Mouse (Mus musculus): ENCODE data around the gene Usp6nl. TPM values are rescaled to one million over a fixed set of nuclear protein-coding genes. Genes with fewer than 3 reads are reported as not detected.

Usp6nl gene
- polyA plus RNA-seq, 1 experiment from 2014 or later: 9.9 TPM

DNA sequence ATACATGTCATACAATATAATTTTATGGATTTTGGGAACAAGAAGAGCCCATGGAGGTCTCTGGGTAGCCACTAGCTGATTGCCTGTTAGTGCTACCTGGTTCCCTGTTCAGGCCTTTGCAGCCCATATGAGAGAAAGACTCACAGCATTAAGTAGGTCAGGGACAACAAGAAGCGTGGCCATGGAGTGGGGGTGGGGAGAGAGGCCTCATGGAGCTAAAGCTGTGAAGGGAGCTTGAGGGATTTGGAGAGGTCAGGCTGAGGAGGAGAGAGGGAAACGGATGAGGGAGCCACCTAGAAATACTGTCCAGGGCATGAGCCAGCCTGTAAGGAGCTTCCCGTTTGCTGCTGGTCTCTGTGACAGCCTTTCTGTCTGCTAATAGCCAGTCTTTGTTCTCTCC lies 159.9 kb downstream of the Usp6nl start:
- ATAC-seq (ENCODE audit: low FRiP score) (no peak), DNase-seq (ENCODE audit: low spot score) (no peak)
- no peak overlapping the region for H3K4me3 ChIP-seq (replicated peaks; ENCODE audit: low read length)
- no peak overlapping the region for H3K9ac ChIP-seq
- no peaks in the 10 kb centered on the region for H3K9me3 ChIP-seq (ENCODE audit: control insufficient read depth, low read length)
- H3K27ac ChIP-seq: peak overlapping the region; percentile 21
- H3K36me3 ChIP-seq (replicated peaks; ENCODE audit: control insufficient read depth, insufficient read depth): no peaks in the 10 kb centered on the region
- H3K4me1 ChIP-seq (replicated peaks; ENCODE audit: control insufficient read depth, insufficient read depth, low read length): peaks cover 26% of the 10 kb centered on the region
- no peaks in the 10 kb centered on the region for H3K27me3 ChIP-seq (ENCODE audit: control insufficient read depth, insufficient read depth, low read length)
- 40% methylated on average over 3 of the region's 3 CpGs for WGBS
- H3K4me2 ChIP-seq (replicated peaks): no peak overlapping the region

DNA sequence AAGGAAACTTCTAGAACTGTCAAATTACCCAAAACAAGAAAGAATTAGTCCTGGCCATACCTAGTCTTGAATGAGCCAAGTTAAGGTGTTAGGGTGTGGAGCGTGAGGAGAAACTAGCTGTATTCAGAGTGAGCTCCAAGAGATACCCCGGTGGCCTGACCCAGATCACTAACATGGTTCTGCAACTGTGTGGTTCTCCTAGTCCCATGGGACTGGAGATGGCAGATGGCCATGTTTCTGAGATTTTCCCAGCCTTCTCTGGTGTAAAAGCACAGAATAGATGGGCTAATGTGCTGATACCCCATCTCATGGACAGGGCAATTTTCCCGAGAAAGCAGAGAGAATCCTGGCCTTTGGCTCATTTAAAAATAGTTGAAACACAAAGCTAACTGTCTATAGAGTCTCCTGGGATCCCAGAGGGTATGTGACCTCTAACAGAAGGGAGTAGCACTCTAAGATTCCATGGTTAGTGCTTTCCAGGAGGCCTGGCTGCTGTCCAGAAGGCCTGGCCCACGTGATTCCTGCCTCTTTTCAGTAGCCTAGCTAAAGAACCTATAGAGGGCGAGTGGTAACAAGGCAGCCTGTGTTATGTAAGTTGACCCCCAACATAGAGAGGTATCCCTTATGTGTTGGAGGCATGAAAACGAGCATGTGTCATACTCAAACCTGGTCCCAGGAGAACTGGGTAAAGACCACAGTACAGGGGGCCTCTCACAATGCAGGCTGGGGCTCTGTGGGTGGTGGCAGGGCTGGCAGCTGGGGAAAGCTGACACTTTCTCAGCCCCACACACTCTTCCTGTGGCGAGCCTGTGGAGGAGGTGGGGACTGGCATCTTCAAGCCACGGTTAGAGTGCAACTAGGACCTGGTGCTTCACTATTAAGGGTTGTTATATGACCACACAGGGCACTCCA lies 160.9 kb downstream of the Usp6nl start:
- no peaks in the 10 kb centered on the region for H3K9me3 ChIP-seq (ENCODE audit: control insufficient read depth, low read length)
- H3K9ac ChIP-seq: no peak overlapping the region
- WGBS: 21% methylated on average over 8 of the region's 8 CpGs
- no peaks in the 10 kb centered on the region for H3K36me3 ChIP-seq (replicated peaks; ENCODE audit: control insufficient read depth, insufficient read depth)
- H3K4me1 ChIP-seq (replicated peaks; ENCODE audit: control insufficient read depth, insufficient read depth, low read length): peaks cover 20% of the 10 kb centered on the region
- H3K4me3 ChIP-seq (replicated peaks; ENCODE audit: low read length): no peak overlapping the region
- DNase-seq (ENCODE audit: low spot score) (peak; percentile 70), ATAC-seq (ENCODE audit: low FRiP score) (peak; percentile 75)
- peak overlapping the region; percentile 21 for H3K27ac ChIP-seq
- H3K4me2 ChIP-seq (replicated peaks): no peak overlapping the region
- H3K27me3 ChIP-seq (ENCODE audit: control insufficient read depth, insufficient read depth, low read length): no peaks in the 10 kb centered on the region

DNA sequence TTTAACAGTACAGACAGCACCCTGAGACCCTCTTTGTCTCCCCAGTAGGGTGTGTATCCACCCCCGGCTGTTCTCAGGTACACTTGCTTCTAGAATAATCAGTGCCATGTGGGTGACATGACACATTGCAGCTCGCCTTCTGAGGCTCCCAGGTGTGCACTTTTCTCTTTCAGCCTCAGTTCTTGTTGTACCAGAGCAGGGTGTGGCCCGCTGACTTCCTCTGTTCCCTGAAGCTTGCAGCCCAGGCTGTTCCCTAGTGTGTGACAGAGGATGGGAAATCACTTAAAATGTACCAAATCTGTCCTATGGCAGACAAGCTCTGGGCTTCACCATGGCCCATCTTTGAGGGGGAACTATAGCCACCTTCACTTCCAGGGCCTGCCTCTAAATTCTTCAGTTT lies 161.7 kb downstream of the Usp6nl start:
- H3K4me2 ChIP-seq (replicated peaks): no peak overlapping the region
- H3K4me3 ChIP-seq (replicated peaks; ENCODE audit: low read length): no peak overlapping the region
- H3K27me3 ChIP-seq (ENCODE audit: control insufficient read depth, insufficient read depth, low read length): no peaks in the 10 kb centered on the region
- no peak overlapping the region; the same call in 1 of the 2 replicates for H3K27ac ChIP-seq
- 87% methylated on average over 3 of the region's 3 CpGs for WGBS
- H3K9me3 ChIP-seq (ENCODE audit: control insufficient read depth, low read length): no peaks in the 10 kb centered on the region
- no peak overlapping the region for H3K9ac ChIP-seq
- no peaks in the 10 kb centered on the region for H3K36me3 ChIP-seq (replicated peaks; ENCODE audit: control insufficient read depth, insufficient read depth)
- DNase-seq (ENCODE audit: low spot score) (no peak), ATAC-seq (ENCODE audit: low FRiP score) (no peak)
- peaks cover 17% of the 10 kb centered on the region for H3K4me1 ChIP-seq (replicated peaks; ENCODE audit: control insufficient read depth, insufficient read depth, low read length)

DNA sequence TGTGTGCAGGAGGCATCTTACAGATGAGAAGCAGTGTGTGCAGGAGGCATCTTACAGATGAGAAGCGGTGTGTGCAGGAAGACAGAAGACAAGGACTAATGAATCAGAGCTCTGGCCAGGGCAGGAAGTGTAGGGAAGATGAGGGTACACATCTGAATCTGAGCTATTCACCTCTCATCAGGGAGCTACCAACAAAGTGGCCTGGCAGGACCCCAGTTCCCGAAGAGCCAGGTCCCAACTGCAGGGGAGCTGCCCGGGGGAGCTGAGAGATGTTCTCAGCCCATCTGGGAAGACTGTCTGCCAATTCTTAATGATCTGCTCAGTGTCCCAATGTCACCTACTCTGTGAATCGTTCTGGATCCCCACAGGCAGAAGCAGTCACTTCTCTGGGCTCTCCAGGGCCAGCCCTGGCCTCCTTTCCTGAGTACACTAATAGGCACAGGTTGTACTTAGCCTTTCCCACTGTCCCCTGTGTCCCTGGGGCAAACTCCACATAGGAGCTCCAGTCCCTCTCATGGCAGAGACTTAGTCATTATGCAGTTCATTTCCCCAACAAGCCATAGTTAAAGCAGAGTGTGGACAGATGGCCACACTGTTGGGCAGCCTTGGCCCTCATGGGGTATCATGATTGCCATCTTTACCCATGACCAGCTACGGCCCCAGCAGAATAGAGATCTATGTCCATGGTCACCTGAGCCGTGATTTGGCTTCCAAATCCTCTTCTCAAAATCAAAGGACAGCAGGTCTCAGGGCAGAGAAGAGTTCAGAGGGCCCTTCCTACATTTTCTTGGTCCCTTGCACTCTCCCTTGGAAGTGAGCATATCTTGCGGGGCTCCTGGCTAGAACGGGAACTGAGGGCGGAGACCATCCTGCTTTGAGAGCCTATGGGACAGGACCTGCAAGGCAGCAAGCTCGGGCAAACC lies 165.4 kb downstream of the Usp6nl start:
- ATAC-seq (ENCODE audit: low FRiP score) (no peak), DNase-seq (ENCODE audit: low spot score) (no peak)
- Histone ChIP-seq H3K9me3 (ENCODE audit: control insufficient read depth, low read length) (no peaks in the 10 kb centered on the region), H3K27me3 (ENCODE audit: control insufficient read depth, insufficient read depth, low read length) (no peaks in the 10 kb centered on the region), H3K4me1 (replicated peaks; ENCODE audit: control insufficient read depth, insufficient read depth, low read length) (peaks cover 12% of the 10 kb centered on the region; the same call in 1 of the 2 replicates), H3K4me3 (replicated peaks; ENCODE audit: low read length) (no peak overlapping the region), H3K36me3 (replicated peaks; ENCODE audit: control insufficient read depth, insufficient read depth) (no peaks in the 10 kb centered on the region), H3K27ac (no peak overlapping the region), H3K9ac (no peak overlapping the region), H3K4me2 (replicated peaks) (no peak overlapping the region)
- 79% methylated on average over 10 of the region's 10 CpGs for WGBS

DNA sequence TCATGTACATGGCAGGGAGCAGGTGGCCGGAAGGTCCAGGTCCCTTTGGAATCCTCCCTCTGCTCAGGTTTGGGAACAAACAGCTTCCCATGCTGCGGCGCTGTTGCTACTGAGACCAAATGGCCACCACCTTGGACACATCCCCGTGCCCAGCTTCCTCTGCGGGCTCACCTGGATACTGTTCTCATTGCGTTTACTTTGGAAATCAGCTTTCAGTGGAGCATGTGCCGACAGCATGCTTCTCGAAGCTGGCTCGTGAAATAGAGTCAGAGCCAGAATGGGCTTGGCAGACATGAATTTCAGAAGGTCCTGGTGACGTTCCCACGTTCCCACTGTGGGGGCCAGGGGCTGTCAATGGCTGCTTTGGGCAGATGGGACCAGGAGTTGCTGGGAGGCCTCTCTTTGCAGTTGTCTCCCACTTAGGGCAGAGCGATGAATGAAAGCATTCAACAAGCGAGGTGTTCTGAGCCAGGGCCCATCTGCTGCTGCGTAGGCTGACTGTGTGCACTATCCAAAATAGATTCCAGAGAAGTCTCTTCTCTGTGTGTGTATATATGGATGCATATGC lies 166.1 kb downstream of the Usp6nl start:
- ATAC-seq (ENCODE audit: low FRiP score) (no peak), DNase-seq (ENCODE audit: low spot score) (no peak)
- 89% methylated on average over 14 of the region's 14 CpGs for WGBS
- Histone ChIP-seq H3K27ac (no peak overlapping the region), H3K4me2 (replicated peaks) (no peak overlapping the region), H3K9ac (no peak overlapping the region), H3K4me3 (replicated peaks; ENCODE audit: low read length) (no peak overlapping the region), H3K4me1 (replicated peaks; ENCODE audit: control insufficient read depth, insufficient read depth, low read length) (peaks cover 4% of the 10 kb centered on the region; the same call in 1 of the 2 replicates), H3K36me3 (replicated peaks; ENCODE audit: control insufficient read depth, insufficient read depth) (no peaks in the 10 kb centered on the region), H3K27me3 (ENCODE audit: control insufficient read depth, insufficient read depth, low read length) (no peaks in the 10 kb centered on the region), H3K9me3 (ENCODE audit: control insufficient read depth, low read length) (no peaks in the 10 kb centered on the region)

DNA sequence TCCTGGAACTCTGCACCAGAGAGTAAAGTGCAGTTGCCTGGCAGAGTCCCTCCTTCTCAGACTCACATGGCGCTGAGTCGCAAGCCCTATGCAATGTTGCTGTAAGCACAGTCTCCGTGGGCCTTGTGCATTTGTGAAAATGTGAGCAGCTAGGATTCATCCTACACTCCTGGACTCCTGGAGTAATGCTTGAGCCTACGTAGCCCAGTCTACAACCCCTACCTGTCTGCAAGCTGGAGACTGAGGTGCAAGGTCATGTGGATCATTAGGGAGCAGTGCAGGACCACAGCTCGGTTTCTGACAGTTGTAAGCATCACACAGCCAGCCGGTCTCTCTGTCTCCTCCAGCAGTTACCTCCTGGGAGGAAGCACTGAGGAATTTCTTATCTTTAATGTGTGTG lies 167.6 kb downstream of the Usp6nl start:
- 89% methylated on average over 6 of the region's 6 CpGs for WGBS
- DNase-seq (ENCODE audit: low spot score) (no peak), ATAC-seq (ENCODE audit: low FRiP score) (no peak)
- Histone ChIP-seq H3K9ac (no peak overlapping the region), H3K36me3 (replicated peaks; ENCODE audit: control insufficient read depth, insufficient read depth) (no peaks in the 10 kb centered on the region), H3K4me2 (replicated peaks) (no peak overlapping the region), H3K27me3 (ENCODE audit: control insufficient read depth, insufficient read depth, low read length) (no peaks in the 10 kb centered on the region), H3K9me3 (ENCODE audit: control insufficient read depth, low read length) (no peaks in the 10 kb centered on the region), H3K27ac (no peak overlapping the region), H3K4me3 (replicated peaks; ENCODE audit: low read length) (no peak overlapping the region), H3K4me1 (replicated peaks; ENCODE audit: control insufficient read depth, insufficient read depth, low read length) (no peaks in the 10 kb centered on the region)

DNA sequence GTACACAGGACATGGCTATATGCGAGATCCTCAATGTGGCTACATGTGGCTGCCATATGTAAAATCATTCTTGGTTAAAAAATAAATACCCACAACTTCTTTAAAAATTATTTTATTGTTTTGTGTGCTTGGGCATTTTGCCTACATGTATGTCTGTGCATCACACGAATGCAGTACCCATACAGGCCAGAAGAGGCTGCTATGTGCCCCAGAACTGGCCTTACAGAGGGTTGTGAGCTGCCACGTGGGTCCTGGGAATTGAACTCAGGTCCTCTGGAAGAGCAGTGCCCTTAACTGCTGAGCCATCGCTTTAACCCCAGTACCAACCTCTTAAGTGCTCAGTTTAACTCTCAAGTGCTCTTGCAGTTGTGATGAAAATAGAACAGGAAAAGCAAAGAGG lies 168.4 kb downstream of the Usp6nl start:
- H3K36me3 ChIP-seq (replicated peaks; ENCODE audit: control insufficient read depth, insufficient read depth): no peaks in the 10 kb centered on the region
- no peaks in the 10 kb centered on the region for H3K27me3 ChIP-seq (ENCODE audit: control insufficient read depth, insufficient read depth, low read length)
- no peak for DNase-seq (ENCODE audit: low spot score)
- WGBS: 87% methylated on average over 4 of the region's 4 CpGs
- ATAC-seq (ENCODE audit: low FRiP score): no peak
- H3K4me2 ChIP-seq (replicated peaks): no peak overlapping the region
- H3K27ac ChIP-seq: no peak overlapping the region
- H3K4me3 ChIP-seq (replicated peaks; ENCODE audit: low read length): no peak overlapping the region
- no peaks in the 10 kb centered on the region for H3K9me3 ChIP-seq (ENCODE audit: control insufficient read depth, low read length)
- H3K9ac ChIP-seq: no peak overlapping the region
- H3K4me1 ChIP-seq (replicated peaks; ENCODE audit: control insufficient read depth, insufficient read depth, low read length): no peaks in the 10 kb centered on the region

DNA sequence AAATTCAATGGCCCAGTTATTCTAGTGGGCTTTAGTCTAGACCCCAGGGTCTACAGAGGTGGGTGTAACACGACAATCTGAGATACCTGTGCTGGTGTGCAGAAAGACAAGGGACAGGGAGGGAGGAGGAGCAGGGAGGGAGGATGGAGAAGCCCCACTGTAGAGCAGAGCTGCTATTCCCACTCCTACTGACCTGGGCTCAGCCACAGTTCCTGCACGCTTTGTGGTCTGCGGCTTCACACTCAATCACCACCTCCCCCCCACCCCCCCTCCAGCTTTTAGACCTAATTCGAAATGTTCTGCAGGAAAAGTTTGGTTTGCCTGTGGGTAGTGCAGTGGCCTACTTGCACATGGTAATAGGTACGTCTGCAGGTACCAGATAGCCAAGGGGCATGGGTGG lies 171.4 kb downstream of the Usp6nl start:
- Histone ChIP-seq H3K4me2 (replicated peaks) (no peak overlapping the region), H3K27ac (no peak overlapping the region), H3K9ac (no peak overlapping the region), H3K27me3 (ENCODE audit: control insufficient read depth, insufficient read depth, low read length) (no peaks in the 10 kb centered on the region), H3K4me3 (replicated peaks; ENCODE audit: low read length) (no peak overlapping the region), H3K36me3 (replicated peaks; ENCODE audit: control insufficient read depth, insufficient read depth) (no peaks in the 10 kb centered on the region), H3K4me1 (replicated peaks; ENCODE audit: control insufficient read depth, insufficient read depth, low read length) (no peaks in the 10 kb centered on the region), H3K9me3 (ENCODE audit: control insufficient read depth, low read length) (no peaks in the 10 kb centered on the region)
- WGBS: 83% methylated on average over 5 of the region's 5 CpGs
- DNase-seq (ENCODE audit: low spot score): no peak
- no peak for ATAC-seq (ENCODE audit: low FRiP score)

Measured in hindbrain, embryonic 14.5 days (tissue).